Mouse (Mus musculus) C2C12 (cell line): ENCODE measurements at regions not wholly inside any gene's neighbourhood (a gene's known extent, or its start where the extent isn't known, plus 50 kb on each side); places are given as distances from the start of the nearest gene placed in this dataset.

ENCODE experiments used
- CTCF ChIP-seq: IDR thresholded peaks from one replicate; pipeline ENCODE4 v1.5.1; 2011; ENCODE audit not compliant: control insufficient read depth, insufficient read depth, insufficient read length
- USF1 ChIP-seq: IDR thresholded peaks from one replicate; pipeline ENCODE4 v1.6.1; 2011; ENCODE audit warnings: low read depth, mild to moderate bottlenecking, control low read depth, moderate library complexity

- TF ChIP-seq CTCF = no peak
- no peak for TF ChIP-seq USF1
Observed at GRCm38 (mm10) chr14:71315228-71315627, 715.6 kb upstream of the Fam160b2 start.
